Mouse (Mus musculus): ENCODE data around the gene Pitpna. TPM values are rescaled to one million over a fixed set of nuclear protein-coding genes. Genes with fewer than 3 reads are reported as not detected.

Pitpna gene
- total RNA-seq, 1 experiment, result 40.3 TPM

DNA sequence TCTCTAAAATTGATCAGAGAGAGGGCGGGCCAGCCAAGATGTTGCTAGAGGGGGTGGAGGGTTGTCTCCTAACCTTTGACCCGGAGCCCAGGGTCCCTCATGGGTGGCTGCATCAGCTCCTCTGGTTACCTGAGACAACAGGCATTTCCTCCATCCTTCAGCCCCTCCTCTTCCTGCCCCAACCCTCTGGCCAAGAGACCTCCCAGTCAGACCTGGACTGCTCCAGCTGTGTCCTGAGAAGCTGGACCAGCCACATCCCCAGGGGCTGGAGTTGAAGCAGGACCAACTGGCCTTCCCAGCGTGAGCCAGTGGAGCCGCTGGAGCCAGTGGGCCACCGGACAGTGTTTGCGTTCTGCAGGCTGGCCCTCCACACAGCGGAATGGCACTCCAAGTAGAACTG, 62.4 kb downstream of the Pitpna start, which contains the start of gene Myo1c:
Myo1c (plus strand) TSS at position 194 of the 400 bp plus-strand sequence.
- no peak within 1 kb of the TSS for H3K27ac ChIP-seq (ENCODE audit: insufficient read depth, low read depth, low read length, poor library complexity, severe bottlenecking)
- in situ Hi-C loops (cut with MboI; ENCODE audit: low sequenced_read_pairs in 2 of 2, unreplicated experiment in 2 of 2), result no loop called here

DNA sequence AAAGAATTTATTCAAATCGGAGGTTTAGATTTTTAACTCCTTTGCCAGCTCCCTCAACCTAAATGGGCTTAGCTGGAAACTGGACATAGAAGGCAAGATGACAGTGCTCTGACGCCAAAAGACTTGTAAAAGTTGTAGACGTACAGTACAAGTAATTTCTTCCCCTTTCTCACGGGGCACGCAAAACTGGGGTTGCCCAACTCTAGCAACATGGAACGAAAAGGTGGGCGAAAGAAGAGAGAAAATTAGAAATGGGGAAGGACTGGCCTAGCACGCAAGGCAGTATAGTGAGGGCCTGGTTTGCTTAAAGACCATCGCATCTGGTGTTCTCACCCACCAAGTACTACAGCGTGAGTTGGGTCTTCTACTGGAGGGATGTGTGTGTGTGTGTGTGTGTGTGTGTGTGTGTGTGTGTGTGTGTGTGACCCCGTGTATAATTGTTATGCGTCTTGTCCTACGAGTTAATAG, 63.1 kb downstream of the Pitpna start:
- Histone ChIP-seq H3K9ac (ENCODE audit: insufficient read depth, low read depth, low read length, poor library complexity, severe bottlenecking) (peak overlapping the region; percentile 80), H3K4me1 (ENCODE audit: control insufficient read depth in 2 of 2, insufficient read depth in 2 of 2, low read length in 2 of 2, poor library complexity in 1 of 2) (peaks cover 8 to 19% of the 10 kb centered on the region in 2 experiments; a peak in 3 of 4 replicates), H3K36me3 (ENCODE audit: control insufficient read depth, insufficient read depth, low read length, poor library complexity, severe bottlenecking) (no peaks in the 10 kb centered on the region), H3K27ac (ENCODE audit: insufficient read depth, low read depth, low read length, poor library complexity, severe bottlenecking) (no peak overlapping the region), H3K4me3 (ENCODE audit: insufficient read depth in 1 of 2, low read depth in 1 of 2, low read length in 2 of 2, poor library complexity in 1 of 2, severe bottlenecking in 1 of 2) (peak overlapping the region; percentile 82 to 90), H3K9me3 (ENCODE audit: control insufficient read depth, insufficient read depth, low read depth, low read length) (no peaks in the 10 kb centered on the region)
- no peak for DNase-seq (ENCODE audit: low read depth, low spot score)
- TF ChIP-seq ZNF384 (IDR thresholded peaks at IDR 0.05; ENCODE audit: low read depth, low read length) (no peak), HCFC1 (IDR thresholded peaks at IDR 0.05; ENCODE audit: borderline replicate concordance, insufficient read depth, low read length) (no peak), ZC3H11A (IDR thresholded peaks at IDR 0.05; ENCODE audit: borderline replicate concordance, low read depth, low read length) (no peak), CHD2 (IDR thresholded peaks at IDR 0.05; ENCODE audit: low read depth, low read length) (no peak), MAFK (IDR thresholded peaks at IDR 0.05; ENCODE audit: insufficient read depth, low read depth, low read length) (no peak)
- in situ Hi-C loops (cut with MboI; ENCODE audit: low sequenced_read_pairs in 2 of 2, unreplicated experiment in 2 of 2), result no loop called here

More for the DNA sequence above, 62.4 kb downstream of the Pitpna start, which contains the start of gene Myo1c:
- peak within 1 kb of the TSS; percentile 80 for H3K9ac ChIP-seq (ENCODE audit: insufficient read depth, low read depth, low read length, poor library complexity, severe bottlenecking)
- peaks cover 8 to 19% of the 10 kb centered on the region in 2 experiments; a peak in 3 of 4 replicates for H3K4me1 ChIP-seq (ENCODE audit: control insufficient read depth in 2 of 2, insufficient read depth in 2 of 2, low read length in 2 of 2, poor library complexity in 1 of 2)
- no peak for DNase-seq (ENCODE audit: low read depth, low spot score)
- H3K9me3 ChIP-seq (ENCODE audit: control insufficient read depth, insufficient read depth, low read depth, low read length), result no peaks in the 10 kb centered on the region
- no peak for TF ChIP-seq ZC3H11A (IDR thresholded peaks at IDR 0.05; ENCODE audit: borderline replicate concordance, low read depth, low read length)
- TF ChIP-seq CHD2 (IDR thresholded peaks at IDR 0.05; ENCODE audit: low read depth, low read length), result no peak
- TF ChIP-seq HCFC1 (IDR thresholded peaks at IDR 0.05; ENCODE audit: borderline replicate concordance, insufficient read depth, low read length), result no peak
- H3K36me3 ChIP-seq (ENCODE audit: control insufficient read depth, insufficient read depth, low read length, poor library complexity, severe bottlenecking), result peaks cover 2% of the 10 kb centered on the region; the same call in 1 of the 2 replicates
- H3K4me3 ChIP-seq (ENCODE audit: insufficient read depth in 1 of 2, low read depth in 1 of 2, low read length in 2 of 2, poor library complexity in 1 of 2, severe bottlenecking in 1 of 2), result peak within 1 kb of the TSS; percentile 82 to 90

DNA sequence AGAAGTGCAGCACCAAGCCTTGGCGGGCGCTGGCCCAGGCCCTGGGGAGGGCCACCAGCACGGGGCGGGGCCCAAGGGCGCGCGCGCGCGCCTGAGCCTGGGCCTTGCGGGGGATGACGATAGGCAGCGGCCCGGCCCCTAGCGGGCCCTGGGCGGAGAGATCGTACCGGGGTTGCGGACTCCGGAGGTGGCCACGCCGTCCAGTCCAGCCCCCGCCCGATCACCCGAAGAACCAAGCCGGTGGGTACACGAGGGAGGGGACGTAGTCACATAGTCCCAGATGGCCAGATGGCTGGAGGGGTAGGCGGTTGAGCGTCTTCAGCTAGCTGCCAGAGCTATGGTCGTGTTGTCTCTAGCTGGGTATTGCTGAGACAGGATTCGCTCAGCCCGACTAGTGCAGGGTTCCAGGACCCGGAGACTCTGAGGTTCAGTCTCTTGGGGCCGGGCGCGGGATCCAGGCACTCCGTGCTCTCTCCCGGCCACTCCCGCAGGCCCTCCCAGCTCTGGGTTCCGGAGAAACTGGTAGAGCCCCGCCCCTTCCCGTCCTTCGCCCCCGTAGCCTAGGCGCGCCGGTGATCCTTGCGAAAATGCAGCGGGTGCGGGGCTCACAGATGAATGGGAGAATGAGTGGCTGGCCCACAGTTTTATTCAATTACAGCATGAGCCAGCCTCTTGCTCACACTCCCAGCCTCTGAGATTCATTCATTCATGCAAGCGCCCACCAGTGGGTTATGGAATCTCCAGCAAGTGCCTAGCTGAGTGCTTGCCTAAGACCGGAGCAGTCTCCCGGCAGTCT, 63.7 kb downstream of the Pitpna start:
- Histone ChIP-seq H3K9me3 (ENCODE audit: control insufficient read depth, insufficient read depth, low read depth, low read length) (no peaks in the 10 kb centered on the region), H3K4me3 (ENCODE audit: insufficient read depth in 1 of 2, low read depth in 1 of 2, low read length in 2 of 2, poor library complexity in 1 of 2, severe bottlenecking in 1 of 2) (peak overlapping the region; percentile 82 to 90), H3K9ac (ENCODE audit: insufficient read depth, low read depth, low read length, poor library complexity, severe bottlenecking) (peak overlapping the region; percentile 80), H3K36me3 (ENCODE audit: control insufficient read depth, insufficient read depth, low read length, poor library complexity, severe bottlenecking) (no peaks in the 10 kb centered on the region), H3K27ac (ENCODE audit: insufficient read depth, low read depth, low read length, poor library complexity, severe bottlenecking) (peak overlapping the region; percentile 54), H3K4me1 (ENCODE audit: control insufficient read depth in 2 of 2, insufficient read depth in 2 of 2, low read length in 2 of 2, poor library complexity in 1 of 2) (peaks cover 8 to 22% of the 10 kb centered on the region in 2 experiments; a peak in 3 of 4 replicates)
- DNase-seq (ENCODE audit: low read depth, low spot score), result no peak
- no peak for TF ChIP-seq ZNF384 (IDR thresholded peaks at IDR 0.05; ENCODE audit: low read depth, low read length)
- no peak for TF ChIP-seq MAFK (IDR thresholded peaks at IDR 0.05; ENCODE audit: insufficient read depth, low read depth, low read length)
- 0 out of 2 replicates have a peak, but pooled peaks have one; percentile 12 for TF ChIP-seq HCFC1 (IDR thresholded peaks at IDR 0.05; ENCODE audit: borderline replicate concordance, insufficient read depth, low read length)
- in situ Hi-C loops (cut with MboI; ENCODE audit: low sequenced_read_pairs in 2 of 2, unreplicated experiment in 2 of 2), result no loop called here

DNA sequence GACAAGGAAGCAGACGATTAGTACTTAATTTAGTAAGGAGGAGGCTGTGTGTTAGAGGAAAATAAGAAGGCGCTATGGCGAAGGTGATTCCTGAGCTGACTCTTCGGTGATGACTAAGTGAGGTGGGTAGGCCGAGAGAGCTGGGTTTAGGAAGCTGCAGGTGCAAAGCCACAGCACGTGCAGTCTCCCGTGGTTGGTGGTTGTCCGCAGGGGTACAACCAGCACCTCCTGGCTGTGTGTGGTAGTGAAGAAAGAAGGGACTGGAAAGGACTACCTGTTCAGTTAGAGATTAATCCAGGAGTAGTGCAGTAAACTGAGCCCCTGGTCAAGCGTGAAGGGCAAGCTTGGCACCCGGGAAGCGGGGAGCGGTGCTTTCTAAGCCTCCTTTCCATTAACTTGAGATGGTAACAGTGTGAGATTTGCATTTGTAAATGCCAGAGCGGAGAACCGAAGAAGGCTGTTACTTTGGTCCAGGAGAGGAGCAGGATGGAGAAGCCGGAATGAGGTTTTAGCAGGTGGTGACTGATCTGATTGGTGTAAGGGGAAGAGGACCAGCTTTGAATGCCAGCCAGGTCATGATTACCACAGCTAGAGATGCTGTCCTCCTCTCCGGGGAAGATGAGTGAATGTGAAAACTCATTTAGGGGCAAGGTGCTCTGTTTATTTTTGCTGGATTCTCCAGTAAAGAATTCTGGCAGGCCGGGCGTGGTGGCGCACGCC, 64.5 kb downstream of the Pitpna start:
- in situ Hi-C loops (cut with MboI; ENCODE audit: low sequenced_read_pairs in 2 of 2, unreplicated experiment in 2 of 2), result no loop called here
- Histone ChIP-seq H3K36me3 (ENCODE audit: control insufficient read depth, insufficient read depth, low read length, poor library complexity, severe bottlenecking) (peaks cover 4% of the 10 kb centered on the region; the same call in 1 of the 2 replicates), H3K4me3 (ENCODE audit: insufficient read depth in 1 of 2, low read depth in 1 of 2, low read length in 2 of 2, poor library complexity in 1 of 2, severe bottlenecking in 1 of 2) (peak overlapping the region; percentile 82 to 90), H3K27ac (ENCODE audit: insufficient read depth, low read depth, low read length, poor library complexity, severe bottlenecking) (0 out of 2 replicates have a peak overlapping the region, but pooled peaks have one; percentile 26), H3K9me3 (ENCODE audit: control insufficient read depth, insufficient read depth, low read depth, low read length) (no peaks in the 10 kb centered on the region), H3K4me1 (ENCODE audit: control insufficient read depth in 2 of 2, insufficient read depth in 2 of 2, low read length in 2 of 2, poor library complexity in 1 of 2) (peaks cover 8 to 25% of the 10 kb centered on the region in 2 experiments; a peak in 3 of 4 replicates), H3K9ac (ENCODE audit: insufficient read depth, low read depth, low read length, poor library complexity, severe bottlenecking) (peak overlapping the region; percentile 80)
- TF ChIP-seq ZNF384 (IDR thresholded peaks at IDR 0.05; ENCODE audit: low read depth, low read length), result no peak
- TF ChIP-seq HCFC1 (IDR thresholded peaks at IDR 0.05; ENCODE audit: borderline replicate concordance, insufficient read depth, low read length), result no peak
- no peak for TF ChIP-seq MAFK (IDR thresholded peaks at IDR 0.05; ENCODE audit: insufficient read depth, low read depth, low read length)
- TF ChIP-seq CHD2 (IDR thresholded peaks at IDR 0.05; ENCODE audit: low read depth, low read length), result no peak
- TF ChIP-seq ZC3H11A (IDR thresholded peaks at IDR 0.05; ENCODE audit: borderline replicate concordance, low read depth, low read length), result no peak
- no peak for DNase-seq (ENCODE audit: low read depth, low spot score)
